Mouse (Mus musculus): ENCODE data around the gene Zfp445. TPM values are rescaled to one million over a fixed set of nuclear protein-coding genes. Genes with fewer than 3 reads are reported as not detected.
A peak's percentile ranks its signal among the peaks of the same experiment; 100 is the strongest.
"Not testable (repeated sequence)": the region's sequence is repeated elsewhere in the genome, so short reads cannot be mapped to it uniquely, and the experiment has no call there.

Gene Zfp445
- polyA plus RNA-seq, 1 experiment from 2014 or later, result 21.7 TPM

GRCm38 (mm10) chr9:122855617-122856016 lies 10.2 kb downstream of the Zfp445 start:
- WGBS, result 95% methylated on average over 4 of the region's 4 CpGs

GRCm38 (mm10) chr9:122855141-122855540 lies 10.7 kb downstream of the Zfp445 start:
- Histone ChIP-seq H3K36me3 (ENCODE audit: insufficient read depth, low read length) (peaks cover 74% of the 10 kb centered on the region), H3K9me3 (ENCODE audit: low read length) (peaks cover 20% of the 10 kb centered on the region)
- not testable (repeated sequence) for H3K9ac ChIP-seq (replicated peaks; ENCODE audit: low read depth); H3K27ac ChIP-seq (ENCODE audit: low read length); H3K4me1 ChIP-seq (ENCODE audit: insufficient read depth, low read depth, low read length); ATAC-seq; DNase-seq (ENCODE audit: low spot score); H3K4me2 ChIP-seq (replicated peaks; ENCODE audit: low read depth, low read length); H3K27me3 ChIP-seq (replicated peaks; ENCODE audit: insufficient read depth, low read length); H3K4me3 ChIP-seq (ENCODE audit: low read depth, low read length)
- WGBS, result 73% methylated on average over 1 of the region's 7 CpGs

More at GRCm38 (mm10) chr9:122855617-122856016, 10.2 kb downstream of the Zfp445 start:
- Histone ChIP-seq H3K4me1 (ENCODE audit: insufficient read depth, low read depth, low read length) (no peaks in the 10 kb centered on the region), H3K27ac (ENCODE audit: low read length) (no peak overlapping the region), H3K9ac (replicated peaks; ENCODE audit: low read depth) (no peak overlapping the region), H3K27me3 (replicated peaks; ENCODE audit: insufficient read depth, low read length) (no peaks in the 10 kb centered on the region), H3K4me2 (replicated peaks; ENCODE audit: low read depth, low read length) (no peak overlapping the region), H3K36me3 (ENCODE audit: insufficient read depth, low read length) (peaks cover 75% of the 10 kb centered on the region), H3K4me3 (ENCODE audit: low read depth, low read length) (no peak overlapping the region), H3K9me3 (ENCODE audit: low read length) (peaks cover 20% of the 10 kb centered on the region)
- DNase-seq (ENCODE audit: low spot score) (no peak), ATAC-seq (no peak)
- TF ChIP-seq EP300 (IDR thresholded peaks at IDR 0.05) (no peak), CTCF (IDR thresholded peaks at IDR 0.05) (no peak)

GRCm38 (mm10) chr9:122854526-122854925 lies 11.3 kb downstream of the Zfp445 start:
- Histone ChIP-seq H3K4me3 (ENCODE audit: low read depth, low read length) (no peak overlapping the region), H3K27ac (ENCODE audit: low read length) (no peak overlapping the region), H3K9ac (replicated peaks; ENCODE audit: low read depth) (no peak overlapping the region), H3K4me1 (ENCODE audit: insufficient read depth, low read depth, low read length) (no peaks in the 10 kb centered on the region), H3K27me3 (replicated peaks; ENCODE audit: insufficient read depth, low read length) (no peaks in the 10 kb centered on the region), H3K4me2 (replicated peaks; ENCODE audit: low read depth, low read length) (no peak overlapping the region), H3K36me3 (ENCODE audit: insufficient read depth, low read length) (peaks cover 68% of the 10 kb centered on the region), H3K9me3 (ENCODE audit: low read length) (peaks cover 14% of the 10 kb centered on the region; the same call in 1 of the 2 replicates)
- WGBS, result 96% methylated on average over 7 of the region's 7 CpGs
- TF ChIP-seq EP300 (IDR thresholded peaks at IDR 0.05) (no peak), CTCF (IDR thresholded peaks at IDR 0.05) (no peak)
- DNase-seq (ENCODE audit: low spot score) (no peak), ATAC-seq (no peak)

GRCm38 (mm10) chr9:122847811-122848311 lies 17.9 kb downstream of the Zfp445 start:
- H3K9me3 ChIP-seq (ENCODE audit: low read length); ATAC-seq; H3K4me2 ChIP-seq (replicated peaks; ENCODE audit: low read depth, low read length); H3K4me1 ChIP-seq (ENCODE audit: insufficient read depth, low read depth, low read length); H3K27me3 ChIP-seq (replicated peaks; ENCODE audit: insufficient read depth, low read length); H3K9ac ChIP-seq (replicated peaks; ENCODE audit: low read depth); H3K4me3 ChIP-seq (ENCODE audit: low read depth, low read length); H3K27ac ChIP-seq (ENCODE audit: low read length); DNase-seq (ENCODE audit: low spot score): not testable (repeated sequence)
- 66% methylated on average over 7 of the region's 8 CpGs for whole genome bisulfite sequencing
- H3K36me3 ChIP-seq (ENCODE audit: insufficient read depth, low read length), result peaks cover 17% of the 10 kb centered on the region

GRCm38 (mm10) chr9:122846156-122846555 lies 19.6 kb downstream of the Zfp445 start:
- Histone ChIP-seq H3K9ac (replicated peaks; ENCODE audit: low read depth) (no peak overlapping the region), H3K4me3 (ENCODE audit: low read depth, low read length) (no peak overlapping the region), H3K9me3 (ENCODE audit: low read length) (no peaks in the 10 kb centered on the region), H3K4me1 (ENCODE audit: insufficient read depth, low read depth, low read length) (no peaks in the 10 kb centered on the region), H3K4me2 (replicated peaks; ENCODE audit: low read depth, low read length) (no peak overlapping the region), H3K27ac (ENCODE audit: low read length) (no peak overlapping the region), H3K27me3 (replicated peaks; ENCODE audit: insufficient read depth, low read length) (no peaks in the 10 kb centered on the region), H3K36me3 (ENCODE audit: insufficient read depth, low read length) (peaks cover 2% of the 10 kb centered on the region; the same call in 1 of the 2 replicates)
- no peak for ATAC-seq
- DNase-seq (ENCODE audit: low spot score), result peak; percentile 21
- no peak for TF ChIP-seq EP300 (IDR thresholded peaks at IDR 0.05)
- no peak for TF ChIP-seq CTCF (IDR thresholded peaks at IDR 0.05)

- no peaks in the 10 kb centered on the region for H3K9me3 ChIP-seq (ENCODE audit: low read length)
- H3K4me1 ChIP-seq (ENCODE audit: insufficient read depth, low read depth, low read length), result no peaks in the 10 kb centered on the region
- H3K27me3 ChIP-seq (replicated peaks; ENCODE audit: insufficient read depth, low read length), result no peaks in the 10 kb centered on the region
Observed at GRCm38 (mm10) chr9:122845621-122846020, 20.2 kb downstream of the Zfp445 start.

GRCm38 (mm10) chr9:122843760-122844159 lies 22.0 kb downstream of the Zfp445 start, which contains the start of gene Gm35549:
Gene Gm35549, minus strand, starts transcription at chr9:122844035.
- peak; percentile 58 for DNase-seq (ENCODE audit: low spot score)
- no peak within 1 kb of the TSS for H3K4me2 ChIP-seq (replicated peaks; ENCODE audit: low read depth, low read length)
- H3K9me3 ChIP-seq (ENCODE audit: low read length), result no peaks in the 10 kb centered on the region
- H3K4me1 ChIP-seq (ENCODE audit: insufficient read depth, low read depth, low read length), result no peaks in the 10 kb centered on the region
- TF ChIP-seq CTCF (IDR thresholded peaks at IDR 0.05) (no peak), EP300 (IDR thresholded peaks at IDR 0.05) (no peak)
- no peaks in the 10 kb centered on the region for H3K27me3 ChIP-seq (replicated peaks; ENCODE audit: insufficient read depth, low read length)
- no peak within 1 kb of the TSS for H3K9ac ChIP-seq (replicated peaks; ENCODE audit: low read depth)
- no peak within 1 kb of the TSS for H3K4me3 ChIP-seq (ENCODE audit: low read depth, low read length)
- no peaks in the 10 kb centered on the region for H3K36me3 ChIP-seq (ENCODE audit: insufficient read depth, low read length)
- WGBS, result 61% methylated on average over 3 of the region's 3 CpGs
- no peak within 1 kb of the TSS for H3K27ac ChIP-seq (ENCODE audit: low read length)
- ATAC-seq, result peak; percentile 89

More at GRCm38 (mm10) chr9:122845621-122846020, 20.2 kb downstream of the Zfp445 start:
- no peak overlapping the region for H3K27ac ChIP-seq (ENCODE audit: low read length)
- WGBS, result 78% methylated on average over 3 of the region's 3 CpGs
- no peak for ATAC-seq
- no peak overlapping the region for H3K9ac ChIP-seq (replicated peaks; ENCODE audit: low read depth)
- TF ChIP-seq CTCF (IDR thresholded peaks at IDR 0.05) (no peak), EP300 (IDR thresholded peaks at IDR 0.05) (no peak)
- H3K36me3 ChIP-seq (ENCODE audit: insufficient read depth, low read length), result no peaks in the 10 kb centered on the region; the same call in 1 of the 2 replicates
- H3K4me3 ChIP-seq (ENCODE audit: low read depth, low read length), result no peak overlapping the region
- no peak overlapping the region for H3K4me2 ChIP-seq (replicated peaks; ENCODE audit: low read depth, low read length)
- no peak for DNase-seq (ENCODE audit: low spot score)

Data from lung, postnatal 0 days (tissue).